Mouse (Mus musculus) retina, postnatal 1 day (tissue): Measurements from ENCODE around the gene 3100002H09Rik.
A peak's percentile ranks its signal among the peaks of the same experiment; 100 is the strongest.

Source experiments
- DNase-seq: peaks from one replicate; pipeline ENCODE4 v3.0.0-alpha.2; 2012

3100002H09Rik gene

DNA sequence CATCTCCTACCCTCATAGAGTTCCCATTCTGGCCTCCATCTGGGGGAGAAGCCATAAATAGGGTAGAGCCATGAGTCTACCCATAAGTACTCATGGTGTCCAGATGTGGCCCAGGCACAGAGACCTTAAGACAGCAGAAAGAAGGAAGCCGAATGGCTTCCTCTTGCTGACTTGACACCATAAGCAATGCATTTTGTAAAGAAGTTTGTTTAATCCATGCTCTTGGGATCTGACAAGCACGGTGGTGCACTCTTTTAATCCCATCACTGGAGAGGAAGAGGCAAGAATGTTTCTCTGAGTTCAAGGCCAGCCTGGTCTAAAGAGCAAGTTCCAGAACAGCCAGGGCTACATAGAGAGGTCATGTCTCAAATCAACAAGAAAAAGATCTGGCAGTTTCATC, at the start of gene 3100002H09Rik:
Gene 3100002H09Rik (minus strand): TSS at position 101 of the 400 bp plus-strand sequence.
- DNase-seq, result no peak

DNA sequence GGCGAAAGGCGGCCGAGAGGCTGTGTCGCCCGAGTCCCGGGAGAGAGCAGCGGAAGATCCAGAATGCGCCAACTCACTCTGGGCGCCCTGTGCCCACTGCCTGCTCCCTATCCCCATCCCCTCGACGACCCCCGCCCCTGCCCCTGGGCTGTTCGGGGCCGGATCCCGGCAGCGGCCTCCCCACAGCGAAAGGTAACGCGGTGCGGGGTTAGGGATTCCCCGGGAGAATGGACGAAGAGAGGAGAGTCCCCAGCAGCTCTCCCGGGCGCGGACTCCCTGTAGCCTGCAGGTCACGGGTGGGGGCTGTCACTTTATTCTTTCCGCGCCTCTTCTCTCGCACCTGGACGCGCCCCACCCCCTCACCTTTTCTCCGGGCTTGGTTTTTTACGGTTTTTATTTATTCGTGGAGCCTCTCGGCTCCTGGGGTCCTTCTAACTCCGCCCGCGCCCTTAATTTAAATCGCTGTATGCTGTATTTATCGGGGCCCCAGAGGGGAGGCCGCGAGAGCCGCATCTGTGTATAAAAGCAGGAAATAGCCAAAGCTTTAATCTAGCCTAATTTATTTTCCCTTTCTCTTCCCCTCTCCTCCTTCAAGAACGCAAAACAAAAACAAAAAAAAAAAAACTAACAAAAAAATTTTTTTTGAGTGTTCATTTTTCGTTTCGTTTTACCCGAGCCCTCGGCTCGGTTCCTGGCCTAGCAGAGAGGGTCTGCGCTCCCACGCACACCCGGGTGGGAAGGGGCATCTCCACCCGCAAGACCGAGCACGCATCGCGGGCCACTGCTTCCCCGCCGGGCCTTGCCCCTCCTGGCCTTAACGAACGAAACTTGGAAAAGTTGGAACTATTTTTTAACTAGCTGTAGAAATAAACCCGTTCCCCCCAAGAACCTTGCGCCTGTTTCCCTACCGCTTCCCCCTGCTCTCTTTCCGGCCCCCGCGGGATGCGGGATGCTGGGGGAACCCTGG, 48.9 kb upstream of the 3100002H09Rik start:
- peak; percentile 39 for DNase-seq

GRCm38 (mm10) chr4:124658412-124658851, 47.8 kb upstream of the 3100002H09Rik start:
- DNase-seq, result peak; percentile 74

DNA sequence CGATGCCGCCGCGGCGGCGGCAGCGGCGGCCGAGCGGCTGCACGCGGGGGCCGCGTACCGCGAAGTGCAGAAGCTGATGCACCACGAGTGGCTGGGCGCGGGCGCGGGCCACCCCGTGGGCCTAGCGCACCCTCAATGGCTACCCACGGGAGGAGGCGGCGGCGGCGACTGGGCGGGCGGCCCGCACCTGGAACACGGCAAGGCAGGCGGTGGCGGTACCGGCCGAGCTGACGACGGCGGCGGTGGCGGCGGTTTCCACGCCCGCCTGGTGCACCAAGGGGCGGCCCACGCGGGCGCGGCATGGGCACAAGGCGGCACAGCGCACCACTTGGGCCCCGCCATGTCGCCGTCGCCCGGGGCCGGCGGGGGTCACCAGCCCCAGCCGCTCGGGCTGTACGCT, 47.2 kb upstream of the 3100002H09Rik start:
- DNase-seq, result no peak

- peak; percentile 94 for DNase-seq
These were observed 46.4 kb upstream of the 3100002H09Rik start for GRCm38 (mm10) chr4:124656854-124657650.

GRCm38 (mm10) chr4:124656518-124656853, 45.9 kb upstream of the 3100002H09Rik start, which contains the start of gene Pou3f1:
Gene Pou3f1, plus strand, starts transcription at chr4:124656807.
- DNase-seq, result peak; percentile 63

GRCm38 (mm10) chr4:124652886-124653285, 42.3 kb upstream of the 3100002H09Rik start:
- peak; percentile 93 for DNase-seq

- no peak for DNase-seq
These were observed 37.3 kb upstream of the 3100002H09Rik start for GRCm38 (mm10) chr4:124647909-124648308.

- DNase-seq, result no peak
These were observed 36.0 kb upstream of the 3100002H09Rik start for GRCm38 (mm10) chr4:124646591-124646990.

DNA sequence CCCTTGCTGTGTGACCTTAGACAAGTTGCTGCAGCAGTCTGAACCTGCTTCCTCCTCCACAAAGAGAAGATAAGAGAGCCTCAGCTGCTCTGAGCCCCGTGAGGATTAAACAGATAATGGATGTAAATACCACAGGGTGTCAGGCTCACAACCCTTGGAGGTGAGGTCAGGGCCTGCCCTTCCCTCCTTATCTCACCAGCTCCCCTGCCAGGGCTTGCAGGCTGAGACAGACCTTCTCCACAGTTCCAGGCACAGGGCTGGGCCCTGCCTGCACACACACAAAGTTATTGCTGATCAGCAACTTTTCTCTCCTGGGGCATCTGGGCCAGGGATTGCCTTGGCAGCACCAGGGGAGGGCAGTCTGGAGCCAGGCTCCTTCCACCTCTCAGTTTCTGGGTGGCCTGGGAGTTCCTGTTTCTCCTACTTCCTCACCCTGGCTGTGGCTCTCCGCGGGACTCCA, 34.4 kb upstream of the 3100002H09Rik start:
- DNase-seq, result no peak

GRCm38 (mm10) chr4:124643859-124644258, 33.3 kb upstream of the 3100002H09Rik start:
- no peak for DNase-seq

- no peak for DNase-seq
These were observed 29.1 kb upstream of the 3100002H09Rik start for GRCm38 (mm10) chr4:124639715-124640114.

- DNase-seq, result peak; percentile 61
These were observed 22.7 kb upstream of the 3100002H09Rik start for GRCm38 (mm10) chr4:124633281-124633680.

DNA sequence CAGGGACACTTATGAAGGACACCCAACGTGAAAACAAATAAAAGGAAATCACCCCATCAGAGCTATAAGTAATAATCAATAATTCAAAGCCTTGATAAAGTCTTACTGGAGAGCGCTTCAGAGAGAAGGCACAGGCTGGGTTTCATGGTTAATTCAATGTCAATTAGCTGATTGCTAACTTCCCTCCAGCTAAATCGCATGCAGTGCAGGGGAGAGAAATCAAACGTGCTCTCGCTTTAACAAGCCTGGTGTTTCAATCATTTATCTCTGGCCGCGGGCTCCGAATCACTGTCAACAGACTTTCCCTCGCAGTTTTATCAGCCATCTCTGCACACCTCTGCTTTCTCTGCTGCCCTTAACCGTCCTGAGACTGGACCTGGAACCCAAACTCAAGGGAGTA, 22.3 kb upstream of the 3100002H09Rik start:
- DNase-seq, result peak; percentile 45

- DNase-seq, result no peak
These were observed 20.9 kb upstream of the 3100002H09Rik start for GRCm38 (mm10) chr4:124631456-124631855.

DNA sequence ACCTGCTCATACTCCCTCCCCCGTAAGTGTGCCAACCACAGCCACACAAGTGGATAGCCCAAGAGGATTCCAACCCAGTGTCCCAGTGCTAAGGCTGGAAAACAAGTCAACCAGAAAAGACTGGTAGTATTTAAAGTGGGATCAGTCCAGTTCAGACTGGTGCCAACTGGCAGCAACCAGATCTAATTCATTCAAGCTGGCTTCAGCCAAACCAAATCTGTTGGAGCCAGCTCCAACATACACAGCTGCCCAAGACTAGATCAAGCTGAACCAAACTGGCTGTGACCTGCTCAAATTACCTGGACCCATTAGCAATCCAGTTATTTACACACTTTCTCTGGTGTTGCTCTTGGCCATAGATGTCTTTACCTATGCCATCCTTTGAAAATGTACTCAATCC, 16.2 kb upstream of the 3100002H09Rik start:
- DNase-seq, result no peak

GRCm38 (mm10) chr4:124624111-124624581, 13.5 kb upstream of the 3100002H09Rik start:
- DNase-seq, result no peak

- no peak for DNase-seq
These were observed 12.0 kb upstream of the 3100002H09Rik start for GRCm38 (mm10) chr4:124622566-124622965.

- DNase-seq, result no peak
These were observed 10.8 kb upstream of the 3100002H09Rik start for GRCm38 (mm10) chr4:124621406-124621805.

GRCm38 (mm10) chr4:124618599-124618998, 8.0 kb upstream of the 3100002H09Rik start:
- peak; percentile 22 for DNase-seq

- no peak for DNase-seq
These were observed 6.0 kb upstream of the 3100002H09Rik start for GRCm38 (mm10) chr4:124616636-124617035.

DNA sequence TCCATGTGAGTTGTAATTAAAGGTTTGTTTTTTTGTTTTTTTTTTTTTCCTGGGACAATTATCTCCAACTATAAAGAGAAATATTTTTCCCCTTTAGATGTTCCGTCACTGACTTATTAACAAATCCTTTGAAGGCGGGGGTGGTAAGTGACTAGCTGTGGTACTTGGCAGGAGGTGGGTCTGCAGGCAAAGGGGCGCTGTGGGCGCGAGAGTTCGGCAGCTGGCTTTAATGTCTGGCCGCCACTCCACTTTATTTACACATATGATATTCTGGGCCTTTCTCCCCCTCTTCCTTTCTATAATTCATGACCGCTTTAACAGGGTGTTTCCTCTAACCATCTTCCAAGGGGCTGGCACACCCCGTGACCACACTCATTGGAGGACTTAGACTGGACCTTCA, 5.4 kb upstream of the 3100002H09Rik start:
- DNase-seq, result no peak

GRCm38 (mm10) chr4:124615406-124615960, 4.9 kb upstream of the 3100002H09Rik start:
- DNase-seq, result no peak
